Mouse (Mus musculus) intestine, embryonic 15.5 days (tissue): Measurements from ENCODE around the gene Sfrp4. TPM values are rescaled to one million over a fixed set of nuclear protein-coding genes. Genes with fewer than 3 reads are reported as not detected.
"Not testable (repeated sequence)": the region's sequence is repeated elsewhere in the genome, so short reads cannot be mapped to it uniquely, and the experiment has no call there.

Source experiments
- ATAC-seq: fragments of 200-750 bp; cut with Nextera tagmentation; 2 replicates; pipeline ENCODE4 v1.8.0; 2017; ENCODE audit warnings: moderate TSS enrichment, moderate library complexity
- H3K27ac ChIP-seq: fragments of 300-500 bp; sonication (generic); 2 replicates; pipeline ENCODE4 v1.5.1; 2015; ENCODE audit warnings: mild to moderate bottlenecking, inconsistent platforms
- H3K27me3 ChIP-seq: fragments of 300-500 bp; sonication (generic); replicated peaks from 2 replicates; pipeline ENCODE4 v1.6.1; 2015; ENCODE audit warnings: inconsistent platforms
- H3K36me3 ChIP-seq: fragments of 300-500 bp; sonication (generic); 2 replicates; pipeline ENCODE4 v1.6.1; 2015; ENCODE audit warnings: inconsistent platforms
- H3K4me1 ChIP-seq: fragments of 300-500 bp; sonication (generic); replicated peaks from 2 replicates; pipeline ENCODE4 v1.6.1; 2015; ENCODE audit warnings: inconsistent platforms
- H3K4me2 ChIP-seq: fragments of 300-500 bp; sonication (generic); replicated peaks from 2 replicates; pipeline ENCODE4 v1.6.1; 2015; ENCODE audit warnings: mild to moderate bottlenecking, inconsistent platforms
- H3K4me3 ChIP-seq: fragments of 300-500 bp; sonication (generic); replicated peaks from 2 replicates; pipeline ENCODE4 v1.5.1; 2015; ENCODE audit warnings: inconsistent platforms
- H3K9ac ChIP-seq: fragments of 300-500 bp; sonication (generic); 2 replicates; pipeline ENCODE4 v1.6.1; 2015; ENCODE audit warnings: inconsistent platforms
- H3K9me3 ChIP-seq: fragments of 300-500 bp; sonication (generic); 2 replicates; pipeline ENCODE4 v1.6.1; 2016; ENCODE audit warnings: inconsistent platforms
- WGBS: fragments of 180-500 bp; shearing (Covaris S2); methylation state at CpG from one replicate; pipeline ENCODE4 v1.1.7; 2015; 5-methylcytosine and 5-hydroxymethylcytosine counted together
- polyA plus RNA-seq: library from polyadenylated mRNA; unstranded; fragments of >200 nt; fragmentation: Nextera tagmentation; extraction: Ambion mirVana; gene quantifications from 2 replicates; pipeline ENCODE4 v1.2.1, GENCODE M21; 2015

The Sfrp4 gene
- 0.47 and 1.8 TPM in 2 replicates for polyA plus RNA-seq

DNA sequence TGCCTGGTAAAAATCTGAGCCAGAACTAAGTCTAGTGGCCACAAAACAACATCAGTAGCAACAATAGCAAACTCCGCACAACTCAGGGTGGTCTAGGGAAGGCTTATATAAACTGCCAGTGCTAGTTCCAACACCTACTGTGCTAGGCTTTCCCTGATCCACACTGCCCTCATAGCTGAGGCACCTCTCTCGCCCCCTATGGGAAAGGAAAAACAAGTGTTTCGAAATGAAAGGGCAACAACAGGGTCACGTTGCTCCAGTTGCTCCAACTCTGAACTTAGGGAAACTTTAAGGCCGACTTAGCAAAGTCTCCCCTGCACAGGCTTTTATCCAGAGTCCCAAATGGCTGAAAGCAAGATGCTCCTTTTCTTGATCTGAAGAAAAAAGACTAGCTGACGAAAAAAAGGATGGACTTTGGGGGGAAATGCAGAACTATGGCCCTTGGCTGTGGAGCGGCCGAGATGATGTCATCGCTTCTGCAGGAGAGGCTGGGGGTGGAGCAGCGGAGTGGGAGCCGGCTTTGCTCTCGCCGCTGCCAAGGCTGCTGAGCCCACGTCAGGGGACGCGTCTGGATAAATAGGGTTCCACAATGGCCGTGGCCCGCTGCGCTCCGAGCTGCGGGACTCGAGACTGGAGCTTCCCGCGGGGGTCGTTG is at the start of gene Sfrp4:
TSS of gene Sfrp4 (plus strand) at position 532 of the 655 bp plus-strand sequence.
- 4% methylated on average over 25 of the region's 25 CpGs for WGBS
- peak within 1 kb of the TSS; percentile 45 for H3K4me3 ChIP-seq
- peaks cover 9% of the 10 kb centered on the region for H3K27me3 ChIP-seq
- no peak within 1 kb of the TSS for H3K27ac ChIP-seq
- H3K4me1 ChIP-seq = 0 out of 2 replicates have a peak, but pooled peaks cover 8% of the 10 kb centered on the region
- peak; percentile 76 for ATAC-seq
- peak within 1 kb of the TSS; percentile 35; the same call in 1 of the 2 replicates for H3K9ac ChIP-seq
- no peaks in the 10 kb centered on the region for H3K9me3 ChIP-seq
- no peaks in the 10 kb centered on the region for H3K36me3 ChIP-seq
- peak within 1 kb of the TSS; percentile 91 for H3K4me2 ChIP-seq

DNA sequence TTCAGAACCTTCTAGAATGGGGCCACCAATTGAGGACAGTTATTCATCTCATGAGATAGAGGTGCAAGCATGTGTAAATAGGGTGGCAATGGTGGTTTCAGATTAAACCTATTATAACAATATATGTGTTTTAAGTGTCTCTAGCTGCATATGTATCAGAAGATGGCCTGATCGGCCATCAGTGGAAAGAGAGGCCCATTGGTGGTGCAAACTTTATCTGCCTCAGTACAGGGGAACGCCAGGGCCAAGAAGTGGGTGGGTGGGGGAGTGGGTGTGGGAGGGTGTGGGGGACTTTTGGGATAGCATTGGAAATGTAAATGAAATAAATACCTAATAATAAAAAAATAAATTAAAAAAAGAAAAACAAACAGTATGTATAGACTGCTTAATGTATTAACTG is 48.2 kb upstream of the Sfrp4 start:
- not testable (repeated sequence) for H3K4me3 ChIP-seq, H3K4me1 ChIP-seq, H3K9ac ChIP-seq, H3K4me2 ChIP-seq, H3K36me3 ChIP-seq, H3K9me3 ChIP-seq, ATAC-seq, H3K27me3 ChIP-seq, H3K27ac ChIP-seq
- WGBS = 83% methylated on average over 2 of the region's 2 CpGs

- Histone ChIP-seq H3K27me3 (no peaks in the 10 kb centered on the region), H3K36me3 (no peaks in the 10 kb centered on the region), H3K9me3 (no peaks in the 10 kb centered on the region), H3K4me3 (no peak overlapping the region), H3K9ac (no peak overlapping the region), H3K4me2 (no peak overlapping the region), H3K4me1 (no peaks in the 10 kb centered on the region), H3K27ac (no peak overlapping the region)
- 86% methylated on average over 3 of the region's 3 CpGs for WGBS
- ATAC-seq = no peak
Observed at GRCm38 (mm10) chr13:19575947-19576346, 47.0 kb upstream of the Sfrp4 start.

- no peak overlapping the region for H3K4me3 ChIP-seq
- H3K4me1 ChIP-seq = no peaks in the 10 kb centered on the region
- ATAC-seq = no peak
- no peak overlapping the region for H3K9ac ChIP-seq
- no peak overlapping the region for H3K27ac ChIP-seq
- no peaks in the 10 kb centered on the region for H3K9me3 ChIP-seq
- H3K27me3 ChIP-seq = no peaks in the 10 kb centered on the region
- H3K36me3 ChIP-seq = no peaks in the 10 kb centered on the region
- no peak overlapping the region for H3K4me2 ChIP-seq
- WGBS = 88% methylated on average over 3 of the region's 3 CpGs
Observed at GRCm38 (mm10) chr13:19590996-19591759, 31.7 kb upstream of the Sfrp4 start.

DNA sequence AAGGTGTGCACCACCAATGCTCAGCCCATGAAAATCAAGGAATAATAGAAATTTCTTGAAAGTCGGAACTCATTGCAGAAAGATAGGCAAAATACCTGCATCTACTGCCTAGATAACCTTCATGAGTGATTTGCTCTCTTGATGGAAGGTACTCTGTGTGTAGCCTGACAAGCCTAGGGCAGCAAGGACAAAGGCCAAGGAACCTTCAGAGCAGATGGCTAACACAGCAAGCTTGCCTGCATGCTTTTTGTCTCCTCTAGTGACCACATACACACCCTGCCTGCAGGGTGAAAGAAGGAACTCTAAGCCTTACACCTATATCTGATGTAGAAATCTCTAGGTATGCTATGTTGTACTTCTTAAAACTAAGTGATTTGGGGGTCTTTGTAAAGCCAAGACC is 27.8 kb upstream of the Sfrp4 start:
- ATAC-seq = no peak
- Histone ChIP-seq H3K4me2 (no peak overlapping the region), H3K9ac (no peak overlapping the region), H3K36me3 (no peaks in the 10 kb centered on the region), H3K27me3 (no peaks in the 10 kb centered on the region), H3K9me3 (no peaks in the 10 kb centered on the region), H3K4me1 (no peaks in the 10 kb centered on the region), H3K27ac (no peak overlapping the region), H3K4me3 (no peak overlapping the region)
- 97% methylated on average over 1 of the region's 1 CpGs for WGBS

GRCm38 (mm10) chr13:19599242-19599641 is 23.7 kb upstream of the Sfrp4 start:
- Histone ChIP-seq H3K9me3 (no peaks in the 10 kb centered on the region), H3K4me2 (no peak overlapping the region), H3K27ac (no peak overlapping the region), H3K4me1 (no peaks in the 10 kb centered on the region), H3K36me3 (no peaks in the 10 kb centered on the region), H3K27me3 (no peaks in the 10 kb centered on the region), H3K9ac (no peak overlapping the region), H3K4me3 (no peak overlapping the region)
- WGBS = 80% methylated on average over 6 of the region's 6 CpGs
- ATAC-seq = no peak

DNA sequence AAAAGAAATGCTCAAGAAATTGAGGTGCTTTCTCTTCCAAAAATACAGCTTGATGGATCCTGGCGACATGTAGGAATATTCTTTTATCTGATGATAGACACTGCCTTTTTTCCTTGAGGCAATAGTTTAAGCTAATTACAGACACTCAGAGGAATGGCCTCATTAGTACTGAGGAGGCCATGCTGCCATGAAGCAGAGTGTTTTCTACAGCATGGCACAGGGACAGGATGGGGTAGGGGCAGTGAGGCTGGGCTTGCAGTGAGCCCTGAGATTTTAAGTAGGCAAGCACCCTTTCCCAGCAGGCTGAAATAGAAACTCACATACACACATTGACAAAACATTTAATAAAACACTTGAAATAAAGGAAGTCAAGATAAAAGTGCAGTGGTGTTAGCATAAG is 20.4 kb upstream of the Sfrp4 start:
- H3K9ac ChIP-seq = no peak overlapping the region
- H3K27me3 ChIP-seq = no peaks in the 10 kb centered on the region
- no peak overlapping the region for H3K4me3 ChIP-seq
- no peak overlapping the region for H3K27ac ChIP-seq
- H3K4me2 ChIP-seq = no peak overlapping the region
- H3K36me3 ChIP-seq = no peaks in the 10 kb centered on the region
- 89% methylated on average over 1 of the region's 1 CpGs for WGBS
- H3K9me3 ChIP-seq = no peaks in the 10 kb centered on the region
- no peaks in the 10 kb centered on the region for H3K4me1 ChIP-seq
- ATAC-seq = no peak

DNA sequence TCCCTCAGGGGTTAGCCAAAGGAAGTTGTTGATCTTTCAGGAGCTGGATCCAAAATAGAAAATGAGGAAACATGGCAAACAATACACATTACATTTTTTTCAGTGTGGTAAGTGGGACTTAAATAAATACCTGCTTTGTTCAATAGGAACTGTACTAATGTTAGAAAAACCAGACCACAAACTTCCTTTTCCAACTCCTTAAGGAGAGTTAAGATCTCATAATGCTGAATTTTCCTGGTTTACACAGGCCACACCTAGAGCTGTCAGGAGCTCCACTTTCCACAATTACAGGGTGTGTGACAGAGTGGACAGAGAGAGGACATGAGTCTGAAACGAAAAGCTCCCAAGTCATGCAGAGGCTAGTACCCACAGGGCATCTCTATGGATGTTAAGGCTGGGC is 19.2 kb upstream of the Sfrp4 start:
- 89% methylated on average over 1 of the region's 1 CpGs for WGBS
- H3K27me3 ChIP-seq = no peaks in the 10 kb centered on the region
- H3K4me1 ChIP-seq = no peaks in the 10 kb centered on the region
- H3K27ac ChIP-seq = no peak overlapping the region
- H3K9me3 ChIP-seq = no peaks in the 10 kb centered on the region
- no peaks in the 10 kb centered on the region for H3K36me3 ChIP-seq
- H3K4me3 ChIP-seq = no peak overlapping the region
- no peak overlapping the region for H3K4me2 ChIP-seq
- no peak for ATAC-seq
- no peak overlapping the region for H3K9ac ChIP-seq

GRCm38 (mm10) chr13:19604916-19605315 is 18.0 kb upstream of the Sfrp4 start:
- no peak overlapping the region for H3K4me3 ChIP-seq
- no peaks in the 10 kb centered on the region for H3K4me1 ChIP-seq
- no peak overlapping the region for H3K27ac ChIP-seq
- H3K27me3 ChIP-seq = no peaks in the 10 kb centered on the region
- H3K9ac ChIP-seq = no peak overlapping the region
- no peaks in the 10 kb centered on the region for H3K9me3 ChIP-seq
- no peaks in the 10 kb centered on the region for H3K36me3 ChIP-seq
- ATAC-seq = no peak
- no peak overlapping the region for H3K4me2 ChIP-seq

- no peak overlapping the region for H3K4me2 ChIP-seq
- no peaks in the 10 kb centered on the region for H3K36me3 ChIP-seq
- no peak for ATAC-seq
- H3K27ac ChIP-seq = no peak overlapping the region
- no peaks in the 10 kb centered on the region for H3K9me3 ChIP-seq
- no peak overlapping the region for H3K9ac ChIP-seq
- H3K4me1 ChIP-seq = no peaks in the 10 kb centered on the region
- no peaks in the 10 kb centered on the region for H3K27me3 ChIP-seq
- H3K4me3 ChIP-seq = no peak overlapping the region
Observed at GRCm38 (mm10) chr13:19608120-19608519, 14.8 kb upstream of the Sfrp4 start.

- Histone ChIP-seq H3K36me3 (no peaks in the 10 kb centered on the region), H3K27ac (no peak overlapping the region), H3K9ac (no peak overlapping the region), H3K4me2 (no peak overlapping the region), H3K9me3 (no peaks in the 10 kb centered on the region), H3K4me3 (no peak overlapping the region), H3K4me1 (no peaks in the 10 kb centered on the region), H3K27me3 (no peaks in the 10 kb centered on the region)
- no peak for ATAC-seq
- WGBS = 95% methylated on average over 1 of the region's 1 CpGs
Observed at GRCm38 (mm10) chr13:19612348-19612747, 10.6 kb upstream of the Sfrp4 start.

DNA sequence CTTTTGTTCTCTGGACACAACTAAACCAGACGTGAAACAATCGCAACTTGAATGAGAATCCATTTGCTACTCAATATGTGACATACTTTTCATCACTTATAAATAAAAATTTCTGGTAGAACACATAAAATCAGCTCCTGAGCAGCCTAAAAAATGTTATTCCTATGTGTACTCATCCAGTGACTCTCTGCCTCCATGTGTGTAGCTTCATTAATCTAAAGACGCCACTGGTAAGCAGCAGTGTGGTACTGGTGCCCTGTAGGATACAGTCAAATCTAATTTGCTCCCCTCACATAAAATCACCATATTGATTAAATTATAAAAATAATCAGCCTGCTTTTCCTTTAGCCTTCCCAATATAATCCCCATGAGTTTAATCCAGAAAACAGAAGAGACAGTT is 9.9 kb upstream of the Sfrp4 start:
- no peak overlapping the region for H3K9ac ChIP-seq
- H3K4me3 ChIP-seq = no peak overlapping the region
- no peaks in the 10 kb centered on the region for H3K27me3 ChIP-seq
- H3K9me3 ChIP-seq = no peaks in the 10 kb centered on the region
- 86% methylated on average over 3 of the region's 3 CpGs for WGBS
- H3K4me1 ChIP-seq = no peaks in the 10 kb centered on the region
- no peak for ATAC-seq
- no peaks in the 10 kb centered on the region for H3K36me3 ChIP-seq
- no peak overlapping the region for H3K27ac ChIP-seq
- H3K4me2 ChIP-seq = no peak overlapping the region

DNA sequence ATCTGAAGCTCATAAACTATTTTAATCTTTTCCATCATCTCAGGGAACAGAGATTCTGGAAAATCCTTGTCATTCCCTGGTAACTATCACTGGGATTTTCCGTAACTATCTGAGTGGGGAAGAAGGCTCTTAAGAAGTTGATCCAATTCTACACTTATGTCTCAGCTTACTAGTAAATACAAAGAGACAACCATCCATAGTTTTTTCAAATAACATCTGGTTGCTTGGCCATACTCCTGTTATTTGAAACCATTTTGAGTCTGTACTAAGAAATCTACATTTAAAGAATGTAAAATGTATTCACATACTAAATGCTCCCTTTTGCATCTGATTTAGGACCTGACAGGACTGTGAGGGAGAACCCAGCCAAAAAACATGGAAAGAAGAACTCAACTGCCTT is 9.5 kb upstream of the Sfrp4 start:
- no peaks in the 10 kb centered on the region for H3K4me1 ChIP-seq
- no peaks in the 10 kb centered on the region for H3K9me3 ChIP-seq
- no peak for ATAC-seq
- no peak overlapping the region for H3K4me3 ChIP-seq
- H3K36me3 ChIP-seq = no peaks in the 10 kb centered on the region
- H3K27me3 ChIP-seq = no peaks in the 10 kb centered on the region
- no peak overlapping the region for H3K27ac ChIP-seq
- no peak overlapping the region for H3K9ac ChIP-seq
- H3K4me2 ChIP-seq = no peak overlapping the region
- WGBS = 70% methylated on average over 1 of the region's 1 CpGs
